Mouse (Mus musculus): ENCODE results near the gene Tomm70a. TPM values are rescaled to one million over a fixed set of nuclear protein-coding genes. Genes with fewer than 3 reads are reported as not detected.

Gene Tomm70a
- polyA plus RNA-seq, 1 experiment from 2014 or later = 19.5 TPM

DNA sequence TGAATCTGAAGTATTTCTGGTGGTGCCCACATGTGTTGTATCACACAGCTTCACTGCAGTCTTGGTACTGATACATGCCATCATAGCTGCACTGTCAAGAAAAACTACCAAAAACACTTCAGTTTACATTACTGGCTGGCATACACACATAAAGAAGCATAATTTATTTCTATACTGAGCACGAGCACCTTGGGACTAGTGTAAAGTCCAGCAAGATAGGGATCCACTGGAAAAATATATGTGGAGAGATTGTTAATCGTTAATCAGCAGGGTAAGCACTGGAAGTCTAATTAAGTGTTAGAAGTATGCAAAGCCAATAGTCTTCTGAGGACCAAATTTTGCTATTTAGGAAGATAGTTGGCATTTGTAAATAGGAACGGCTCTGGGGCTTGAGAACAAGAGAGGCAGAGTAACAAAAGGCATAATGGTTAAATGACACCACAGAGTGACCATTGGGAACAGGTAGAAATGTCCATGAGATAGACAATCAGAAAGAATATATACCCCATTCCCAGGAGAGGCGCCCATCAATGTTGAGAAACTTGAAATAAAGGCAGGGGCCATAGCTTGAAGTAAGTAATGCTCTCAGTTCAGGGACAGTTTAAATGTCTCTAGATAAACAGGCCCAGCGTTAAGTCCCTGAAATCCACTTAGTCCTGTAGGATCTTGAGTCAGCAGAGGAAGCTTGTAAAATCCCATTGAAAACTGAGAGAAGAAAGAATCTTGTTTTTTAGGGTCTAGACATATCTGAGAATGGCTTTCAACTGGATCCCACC lies 15.1 kb upstream of the Tomm70a start:
- ATAC-seq (ENCODE audit: low read depth) = no peak
- 51% methylated on average over 5 of the region's 5 CpGs for WGBS (ENCODE audit: insufficient replicate concordance)

DNA sequence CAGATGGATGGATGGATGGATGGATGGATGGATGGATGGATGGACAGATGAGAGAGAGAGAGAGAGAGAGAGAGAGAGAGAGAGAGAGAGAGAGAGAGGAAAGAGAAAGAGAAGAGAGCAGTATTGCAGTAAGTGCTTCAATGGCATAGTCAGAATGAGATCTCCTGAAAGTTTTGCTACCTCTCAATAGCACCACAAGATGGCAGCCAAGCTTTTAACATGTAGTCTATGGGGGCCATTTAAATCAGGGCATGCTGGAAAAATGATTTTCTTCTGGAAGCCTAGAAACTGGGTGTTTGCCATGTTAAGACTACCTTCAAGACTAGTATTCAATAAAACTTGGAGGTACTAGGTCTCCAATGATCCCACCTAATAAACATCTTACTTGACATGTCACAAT lies 5.4 kb upstream of the Tomm70a start:
- Histone ChIP-seq H3K4me2 (ENCODE audit: low read depth, low read length) (no peak overlapping the region), H3K36me3 (ENCODE audit: control insufficient read depth, insufficient read depth) (no peaks in the 10 kb centered on the region), H3K9me3 (replicated peaks; ENCODE audit: control insufficient read depth, low read length) (no peaks in the 10 kb centered on the region), H3K4me3 (ENCODE audit: low read depth, low read length) (no peak overlapping the region), H3K27me3 (ENCODE audit: control insufficient read depth, insufficient read depth, low read depth, low read length) (no peaks in the 10 kb centered on the region; the same call in 1 of the 2 replicates), H3K9ac (ENCODE audit: low read depth, low read length) (no peak overlapping the region), H3K27ac (ENCODE audit: low read length) (no peak overlapping the region), H3K4me1 (ENCODE audit: control insufficient read depth, low read depth, low read length) (peaks cover 3% of the 10 kb centered on the region)
- ATAC-seq (ENCODE audit: low read depth) = no peak

More for the DNA sequence above, 15.1 kb upstream of the Tomm70a start:
- Histone ChIP-seq H3K4me3 (ENCODE audit: low read depth, low read length) (no peak overlapping the region), H3K9me3 (replicated peaks; ENCODE audit: control insufficient read depth, low read length) (no peaks in the 10 kb centered on the region), H3K36me3 (ENCODE audit: control insufficient read depth, insufficient read depth) (no peaks in the 10 kb centered on the region), H3K4me1 (ENCODE audit: control insufficient read depth, low read depth, low read length) (no peaks in the 10 kb centered on the region), H3K27me3 (ENCODE audit: control insufficient read depth, insufficient read depth, low read depth, low read length) (no peaks in the 10 kb centered on the region), H3K27ac (ENCODE audit: low read length) (no peak overlapping the region), H3K4me2 (ENCODE audit: low read depth, low read length) (no peak overlapping the region), H3K9ac (ENCODE audit: low read depth, low read length) (no peak overlapping the region)

DNA sequence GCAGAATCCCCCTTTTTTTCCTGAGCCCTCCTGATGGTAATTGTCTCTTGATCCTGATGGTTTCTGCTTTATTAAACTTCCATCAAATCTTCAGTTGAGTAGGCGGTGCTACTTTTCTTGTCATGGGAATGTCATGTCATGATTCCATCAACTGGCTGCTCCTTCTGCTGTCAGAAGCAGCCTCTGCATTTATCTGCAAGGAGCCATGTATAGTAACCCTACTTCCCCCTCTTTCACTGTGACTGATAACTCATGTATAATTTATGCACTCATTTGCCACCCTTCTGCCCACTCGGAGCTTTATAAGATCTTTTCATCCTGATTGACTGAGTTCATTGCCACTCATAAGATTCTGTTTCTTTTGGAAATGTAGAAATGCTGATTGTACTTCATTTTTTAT lies 3.9 kb upstream of the Tomm70a start:
- no peaks in the 10 kb centered on the region; the same call in 1 of the 2 replicates for H3K27me3 ChIP-seq (ENCODE audit: control insufficient read depth, insufficient read depth, low read depth, low read length)
- H3K4me2 ChIP-seq (ENCODE audit: low read depth, low read length) = no peak overlapping the region
- H3K9ac ChIP-seq (ENCODE audit: low read depth, low read length) = no peak overlapping the region
- ATAC-seq (ENCODE audit: low read depth) = no peak
- H3K36me3 ChIP-seq (ENCODE audit: control insufficient read depth, insufficient read depth) = no peaks in the 10 kb centered on the region
- H3K4me1 ChIP-seq (ENCODE audit: control insufficient read depth, low read depth, low read length) = peaks cover 6% of the 10 kb centered on the region
- no peak overlapping the region for H3K4me3 ChIP-seq (ENCODE audit: low read depth, low read length)
- WGBS (ENCODE audit: insufficient replicate concordance) = 44% methylated on average over 2 of the region's 2 CpGs
- no peaks in the 10 kb centered on the region for H3K9me3 ChIP-seq (replicated peaks; ENCODE audit: control insufficient read depth, low read length)
- H3K27ac ChIP-seq (ENCODE audit: low read length) = no peak overlapping the region

DNA sequence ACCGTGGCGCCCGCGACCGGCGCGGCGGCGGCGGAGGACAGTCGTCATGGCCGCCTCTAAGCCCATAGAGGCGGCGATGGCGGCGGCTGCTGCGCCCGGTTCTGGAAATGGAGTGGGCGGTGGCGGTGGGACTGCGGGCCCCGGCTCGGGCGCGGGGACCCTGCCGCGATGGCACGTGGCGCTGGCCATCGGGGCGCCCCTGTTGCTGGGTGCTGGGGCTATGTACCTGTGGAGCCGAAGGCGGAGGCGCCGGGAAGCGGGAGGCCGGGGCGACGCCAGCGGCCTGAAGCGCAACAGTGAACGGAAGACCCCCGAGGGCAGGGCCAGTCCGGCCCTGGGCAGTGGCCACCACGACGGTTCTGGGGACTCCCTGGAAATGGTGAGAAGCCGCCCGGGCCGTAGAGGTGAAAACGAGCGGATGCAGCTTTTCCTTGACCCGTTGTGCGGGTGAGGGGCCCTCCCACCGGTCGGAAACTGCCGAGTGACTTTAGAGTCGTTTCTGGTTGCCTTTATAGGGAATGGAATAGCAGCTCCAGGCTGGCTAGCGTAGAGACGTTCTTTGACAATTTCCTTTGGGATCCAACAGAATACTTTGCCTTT lies 413 bp downstream of the Tomm70a start:
- peaks cover 18% of the 10 kb centered on the region for H3K4me1 ChIP-seq (ENCODE audit: control insufficient read depth, low read depth, low read length)
- ATAC-seq (ENCODE audit: low read depth) = no peak; the same call in 1 of the 2 replicates
- H3K4me2 ChIP-seq (ENCODE audit: low read depth, low read length) = peak overlapping the region; percentile 83
- under 1% methylated on average over 54 of the region's 59 CpGs for WGBS (ENCODE audit: insufficient replicate concordance)
- H3K27me3 ChIP-seq (ENCODE audit: control insufficient read depth, insufficient read depth, low read depth, low read length) = no peaks in the 10 kb centered on the region
- H3K4me3 ChIP-seq (ENCODE audit: low read depth, low read length) = peak overlapping the region; percentile 100
- peak overlapping the region; percentile 96 for H3K9ac ChIP-seq (ENCODE audit: low read depth, low read length)
- peak overlapping the region; percentile 90 for H3K27ac ChIP-seq (ENCODE audit: low read length)
- H3K9me3 ChIP-seq (replicated peaks; ENCODE audit: control insufficient read depth, low read length) = no peaks in the 10 kb centered on the region
- no peaks in the 10 kb centered on the region for H3K36me3 ChIP-seq (ENCODE audit: control insufficient read depth, insufficient read depth)

DNA sequence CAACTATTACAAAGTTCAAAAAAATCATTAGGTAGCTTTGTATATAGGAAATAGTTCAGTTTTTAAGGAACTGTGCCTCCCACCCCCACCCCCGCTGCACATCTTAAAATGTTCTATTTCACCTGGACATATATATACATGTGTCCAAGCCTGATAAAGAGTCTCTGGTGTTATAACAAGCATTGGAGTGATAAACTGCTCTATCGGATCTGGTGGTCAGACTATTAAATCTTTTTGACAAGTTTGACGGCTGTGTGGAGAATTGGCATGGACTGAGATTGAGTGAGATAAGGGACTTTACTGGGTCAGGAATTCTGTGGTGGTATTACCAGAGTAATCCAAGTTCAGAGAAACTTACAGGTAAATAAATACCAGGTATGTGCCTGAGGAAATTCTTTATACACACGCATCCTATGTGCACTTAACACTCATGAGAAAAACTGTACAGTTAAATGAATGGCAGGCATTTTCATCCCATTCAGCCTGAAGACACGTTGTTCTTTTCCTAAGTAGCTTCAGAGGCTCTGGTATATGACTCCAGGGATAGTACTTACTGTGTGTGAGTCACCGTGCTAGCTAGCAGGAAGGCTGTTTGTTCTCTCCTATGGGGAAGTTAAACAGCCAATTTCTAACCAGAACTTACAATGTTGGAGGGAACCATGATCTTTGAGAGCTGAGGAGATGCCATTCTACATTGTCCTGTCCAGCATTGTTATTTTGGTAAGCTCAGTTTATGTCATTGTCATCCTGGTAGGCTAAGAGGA lies 1.4 kb downstream of the Tomm70a start:
- WGBS (ENCODE audit: insufficient replicate concordance) = 15% methylated on average over 6 of the region's 6 CpGs
- Histone ChIP-seq H3K27me3 (ENCODE audit: control insufficient read depth, insufficient read depth, low read depth, low read length) (no peaks in the 10 kb centered on the region), H3K27ac (ENCODE audit: low read length) (no peak overlapping the region; the same call in 1 of the 2 replicates), H3K9ac (ENCODE audit: low read depth, low read length) (peak overlapping the region; percentile 96), H3K4me1 (ENCODE audit: control insufficient read depth, low read depth, low read length) (peaks cover 18% of the 10 kb centered on the region), H3K4me3 (ENCODE audit: low read depth, low read length) (peak overlapping the region; percentile 100), H3K36me3 (ENCODE audit: control insufficient read depth, insufficient read depth) (no peaks in the 10 kb centered on the region), H3K4me2 (ENCODE audit: low read depth, low read length) (peak overlapping the region; percentile 83), H3K9me3 (replicated peaks; ENCODE audit: control insufficient read depth, low read length) (no peaks in the 10 kb centered on the region)
- ATAC-seq (ENCODE audit: low read depth) = no peak

DNA sequence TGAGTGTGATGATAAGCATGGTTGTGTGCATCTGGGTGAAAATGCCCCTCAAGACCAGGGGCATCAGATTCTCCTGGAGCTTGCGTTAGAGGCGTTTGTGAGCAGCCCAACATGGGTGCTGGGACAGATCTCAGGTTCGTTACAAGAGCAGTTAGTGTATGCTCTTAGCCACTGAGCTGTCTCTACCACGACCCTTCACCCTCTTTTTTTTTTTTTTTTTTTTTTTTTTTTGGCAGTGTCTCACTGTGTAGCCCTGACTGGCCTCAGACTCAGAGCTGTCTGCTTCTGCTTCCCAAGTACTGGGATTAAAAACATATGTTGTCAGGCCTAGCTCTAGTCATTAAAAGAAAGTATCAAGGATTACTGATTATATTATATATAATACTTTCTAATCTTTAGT lies 4.8 kb downstream of the Tomm70a start:
- Histone ChIP-seq H3K27ac (ENCODE audit: low read length) (0 out of 2 replicates have a peak overlapping the region, but pooled peaks have one; percentile 24), H3K27me3 (ENCODE audit: control insufficient read depth, insufficient read depth, low read depth, low read length) (no peaks in the 10 kb centered on the region), H3K36me3 (ENCODE audit: control insufficient read depth, insufficient read depth) (no peaks in the 10 kb centered on the region), H3K9ac (ENCODE audit: low read depth, low read length) (no peak overlapping the region), H3K4me3 (ENCODE audit: low read depth, low read length) (no peak overlapping the region), H3K9me3 (replicated peaks; ENCODE audit: control insufficient read depth, low read length) (no peaks in the 10 kb centered on the region), H3K4me1 (ENCODE audit: control insufficient read depth, low read depth, low read length) (peaks cover 15% of the 10 kb centered on the region), H3K4me2 (ENCODE audit: low read depth, low read length) (no peak overlapping the region)
- 50% methylated on average over 4 of the region's 4 CpGs for WGBS (ENCODE audit: insufficient replicate concordance)
- no peak for ATAC-seq (ENCODE audit: low read depth)

DNA sequence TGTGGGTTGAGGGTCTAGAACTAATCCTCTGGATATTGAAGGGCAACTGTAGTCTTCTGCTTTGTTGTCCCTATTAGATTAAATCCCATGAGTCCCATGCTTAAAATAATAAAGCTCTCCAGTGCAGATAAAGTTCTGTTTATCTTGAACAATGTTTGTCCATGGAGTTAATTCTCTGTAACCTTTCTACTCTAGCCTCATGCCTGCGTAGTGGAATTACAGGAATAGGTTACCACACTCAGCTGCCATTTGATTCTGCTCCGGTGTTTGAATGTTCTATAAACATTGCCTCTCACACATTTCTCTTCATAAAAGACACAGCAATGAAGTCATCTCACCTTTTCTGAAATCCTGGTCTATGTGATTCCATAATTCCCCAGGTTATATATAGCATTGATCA lies 6.3 kb downstream of the Tomm70a start:
- peak overlapping the region; percentile 68 for H3K27ac ChIP-seq (ENCODE audit: low read length)

DNA sequence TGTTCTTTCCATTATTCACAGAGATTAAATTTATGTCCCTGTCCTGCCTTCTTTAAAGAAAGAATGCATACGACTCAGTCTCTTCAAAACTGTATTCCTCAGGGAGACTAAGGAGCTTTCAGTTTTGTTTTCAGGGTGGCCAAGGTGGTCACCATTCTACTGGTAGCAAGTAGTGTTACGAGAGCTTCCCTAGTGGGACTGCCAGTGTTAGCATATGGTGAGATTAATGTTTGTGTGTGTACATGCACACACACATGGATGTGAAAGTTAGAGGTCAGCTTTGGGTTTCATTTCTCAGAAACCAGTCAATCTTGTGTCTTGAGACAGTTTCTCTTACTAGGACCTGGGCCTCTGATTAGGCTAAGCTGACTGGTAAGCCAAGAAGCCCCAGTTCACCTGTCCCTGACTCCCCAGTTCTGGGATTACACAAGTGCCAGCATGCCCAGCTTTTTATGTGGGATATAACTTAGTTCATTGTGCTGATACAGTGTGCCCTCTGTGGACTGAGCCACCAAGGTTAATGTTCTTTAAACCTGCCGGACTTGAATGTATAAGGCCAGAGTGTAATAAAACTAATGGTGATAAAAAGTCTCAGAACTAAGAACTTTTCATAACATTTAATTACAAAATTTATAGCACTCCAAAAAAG lies 9.4 kb downstream of the Tomm70a start:
- no peaks in the 10 kb centered on the region for H3K9me3 ChIP-seq (replicated peaks; ENCODE audit: control insufficient read depth, low read length)
- ATAC-seq (ENCODE audit: low read depth) = no peak
- H3K4me2 ChIP-seq (ENCODE audit: low read depth, low read length) = no peak overlapping the region
- H3K27ac ChIP-seq (ENCODE audit: low read length) = no peak overlapping the region
- 0 out of 2 replicates have a peak, but pooled peaks cover 5% of the 10 kb centered on the region for H3K36me3 ChIP-seq (ENCODE audit: control insufficient read depth, insufficient read depth)
- H3K27me3 ChIP-seq (ENCODE audit: control insufficient read depth, insufficient read depth, low read depth, low read length) = no peaks in the 10 kb centered on the region
- H3K4me3 ChIP-seq (ENCODE audit: low read depth, low read length) = no peak overlapping the region
- 73% methylated on average over 3 of the region's 3 CpGs for WGBS (ENCODE audit: insufficient replicate concordance)
- no peak overlapping the region for H3K9ac ChIP-seq (ENCODE audit: low read depth, low read length)
- H3K4me1 ChIP-seq (ENCODE audit: control insufficient read depth, low read depth, low read length) = no peaks in the 10 kb centered on the region; the same call in 1 of the 2 replicates

More for the DNA sequence above, 6.3 kb downstream of the Tomm70a start:
- H3K9me3 ChIP-seq (replicated peaks; ENCODE audit: control insufficient read depth, low read length) = no peaks in the 10 kb centered on the region
- H3K4me1 ChIP-seq (ENCODE audit: control insufficient read depth, low read depth, low read length) = peaks cover 10% of the 10 kb centered on the region
- 0 out of 2 replicates have a peak overlapping the region, but pooled peaks have one; percentile 10 for H3K4me2 ChIP-seq (ENCODE audit: low read depth, low read length)
- peak; percentile 47; the same call in 1 of the 2 replicates for ATAC-seq (ENCODE audit: low read depth)
- H3K27me3 ChIP-seq (ENCODE audit: control insufficient read depth, insufficient read depth, low read depth, low read length) = no peaks in the 10 kb centered on the region
- H3K36me3 ChIP-seq (ENCODE audit: control insufficient read depth, insufficient read depth) = no peaks in the 10 kb centered on the region
- no peak overlapping the region for H3K9ac ChIP-seq (ENCODE audit: low read depth, low read length)
- H3K4me3 ChIP-seq (ENCODE audit: low read depth, low read length) = no peak overlapping the region
- 66% methylated on average over 2 of the region's 2 CpGs for WGBS (ENCODE audit: insufficient replicate concordance)

All from liver, embryonic 16.5 days (tissue).